Mouse (Mus musculus) thymus, postnatal 14 days (tissue): Measurements from ENCODE around the gene Sgsm3.

Source experiments
- DNase-seq: peaks from one replicate; pipeline ENCODE4 v3.0.0; 2021

The Sgsm3 gene

DNA sequence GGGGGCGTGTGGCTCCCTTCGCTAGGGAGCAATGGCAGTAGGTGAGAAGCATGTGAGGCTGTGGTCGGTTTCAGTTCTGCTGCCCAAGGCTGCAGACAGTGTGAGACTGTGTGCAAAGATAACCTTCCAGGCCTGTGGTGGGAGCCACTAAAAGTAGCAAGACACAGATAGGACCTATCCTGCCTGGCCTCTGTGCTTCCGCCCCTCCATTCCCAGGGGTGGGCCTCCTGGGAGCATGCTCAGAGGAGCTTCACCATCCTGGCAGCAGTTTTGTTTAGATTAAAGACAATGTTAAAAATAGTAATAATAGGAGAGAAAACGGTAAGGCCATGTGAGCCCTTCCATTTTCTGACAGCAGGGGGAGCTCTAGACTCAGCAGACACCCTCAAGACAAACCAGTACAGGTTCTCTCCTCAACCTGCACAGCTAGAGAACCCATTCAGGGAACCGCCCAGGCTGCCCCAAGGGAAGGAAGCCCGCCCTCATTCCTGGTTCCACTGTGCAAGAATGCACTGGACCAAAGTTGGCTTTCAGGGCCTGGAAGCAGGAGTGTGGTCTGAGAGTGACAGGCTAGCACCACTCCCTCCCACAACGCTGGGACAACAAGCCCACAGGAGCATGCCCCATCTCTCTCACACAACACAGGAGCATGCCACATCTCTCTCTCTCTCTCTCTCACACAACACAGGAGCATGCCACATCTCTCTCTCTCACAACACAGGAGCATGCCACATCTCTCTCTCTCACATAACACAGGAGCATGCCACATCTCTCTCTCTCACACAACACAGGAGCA, 50.0 kb downstream of the Sgsm3 start:
- DNase-seq = peak; percentile 75

DNA sequence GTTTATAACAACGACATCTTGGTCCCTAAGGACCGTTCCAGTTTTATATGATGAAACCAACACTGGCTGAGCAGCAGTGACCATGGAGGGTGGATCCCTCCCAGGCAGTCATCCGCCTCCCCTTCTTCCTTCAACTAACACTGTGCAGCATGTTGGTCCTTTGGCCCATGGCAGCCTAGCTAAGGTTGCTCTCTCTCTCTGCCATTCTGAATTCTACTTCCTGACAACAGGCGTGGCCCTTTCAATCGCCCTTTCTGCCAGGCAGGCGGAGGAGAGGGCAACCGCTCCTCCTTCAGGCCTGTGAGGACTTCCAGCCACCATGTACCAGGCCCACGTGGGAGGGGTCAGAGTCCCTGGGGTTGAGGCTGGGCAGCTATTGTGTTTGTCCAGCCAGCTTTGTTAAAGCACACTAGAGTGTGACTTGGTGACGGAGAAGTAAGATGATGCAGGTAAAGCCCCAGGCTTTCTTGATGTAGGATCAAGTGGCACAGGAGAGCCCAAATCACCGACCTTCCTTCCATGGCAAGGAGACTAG, 53.4 kb downstream of the Sgsm3 start:
- DNase-seq = no peak

DNA sequence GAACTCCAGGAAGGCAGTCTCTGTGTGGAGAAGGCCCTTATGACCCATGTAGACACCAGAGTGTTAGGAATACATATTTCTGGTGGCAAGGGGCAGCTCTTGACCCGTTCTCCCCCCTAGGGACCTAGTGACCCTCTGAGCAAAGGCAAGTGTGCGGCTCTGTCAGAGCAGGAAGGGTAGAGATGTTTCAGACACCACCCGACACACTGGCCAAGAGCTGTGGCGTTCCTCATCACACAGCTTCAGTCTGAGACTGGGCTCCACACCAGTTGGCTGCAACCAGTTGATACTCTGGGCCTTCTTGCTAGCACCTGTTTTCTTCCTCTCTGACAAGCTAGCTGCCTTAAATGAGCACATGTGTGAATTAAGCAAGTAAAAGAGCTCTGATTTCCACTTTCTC, 54.0 kb downstream of the Sgsm3 start:
- DNase-seq = no peak

DNA sequence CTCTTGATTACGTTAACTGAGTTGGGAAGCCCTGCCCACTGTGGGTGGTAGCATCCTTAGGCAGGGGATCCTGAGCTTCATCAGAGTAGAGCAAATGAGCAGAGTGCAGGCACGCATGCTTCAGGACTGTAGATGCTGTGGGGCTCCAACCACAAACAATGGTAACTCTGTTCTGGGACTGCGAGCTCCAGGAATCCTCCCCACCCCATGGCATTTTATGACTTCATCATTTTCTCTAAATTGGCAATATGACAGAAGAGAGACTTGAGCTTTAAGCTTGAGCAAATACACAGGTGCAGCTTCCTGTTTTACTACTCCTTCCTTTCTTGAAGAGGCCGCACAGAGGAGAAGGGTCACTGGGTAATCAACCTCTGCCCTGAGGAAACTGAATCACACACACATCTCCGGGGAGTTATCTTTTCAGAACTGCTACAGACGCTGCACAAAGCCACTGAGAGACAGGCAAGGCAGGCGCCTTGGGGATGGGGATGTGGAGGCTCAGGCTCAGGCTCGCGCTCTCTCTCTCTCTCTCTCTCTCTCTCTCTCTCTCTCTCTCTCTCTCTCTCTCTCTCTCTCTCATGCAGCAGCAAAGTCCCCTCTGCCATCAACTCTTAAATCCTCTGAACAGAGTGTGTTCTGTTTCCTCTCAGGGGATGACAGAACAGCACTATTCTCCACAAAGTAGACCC, 55.5 kb downstream of the Sgsm3 start:
- peak; percentile 36 for DNase-seq

DNA sequence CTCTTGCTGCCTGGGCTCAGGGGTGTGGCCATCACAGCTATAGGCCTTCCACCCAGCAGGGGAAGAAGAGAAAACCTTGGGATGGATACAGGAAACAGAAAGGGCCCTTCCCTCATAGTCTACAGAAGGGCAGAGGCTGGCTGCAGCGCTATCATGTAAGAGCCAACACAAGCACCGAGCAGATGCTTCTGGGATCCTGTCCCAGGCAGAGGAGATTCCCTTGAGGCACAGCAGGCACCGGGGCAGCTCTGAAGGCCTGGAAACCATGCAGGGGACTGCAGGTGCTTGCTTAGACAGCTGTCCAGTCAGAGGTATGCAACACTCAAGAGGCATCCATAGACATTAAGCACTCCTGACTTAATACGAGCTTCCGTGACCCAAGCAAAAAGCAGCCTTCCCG, 56.6 kb downstream of the Sgsm3 start:
- DNase-seq = no peak

DNA sequence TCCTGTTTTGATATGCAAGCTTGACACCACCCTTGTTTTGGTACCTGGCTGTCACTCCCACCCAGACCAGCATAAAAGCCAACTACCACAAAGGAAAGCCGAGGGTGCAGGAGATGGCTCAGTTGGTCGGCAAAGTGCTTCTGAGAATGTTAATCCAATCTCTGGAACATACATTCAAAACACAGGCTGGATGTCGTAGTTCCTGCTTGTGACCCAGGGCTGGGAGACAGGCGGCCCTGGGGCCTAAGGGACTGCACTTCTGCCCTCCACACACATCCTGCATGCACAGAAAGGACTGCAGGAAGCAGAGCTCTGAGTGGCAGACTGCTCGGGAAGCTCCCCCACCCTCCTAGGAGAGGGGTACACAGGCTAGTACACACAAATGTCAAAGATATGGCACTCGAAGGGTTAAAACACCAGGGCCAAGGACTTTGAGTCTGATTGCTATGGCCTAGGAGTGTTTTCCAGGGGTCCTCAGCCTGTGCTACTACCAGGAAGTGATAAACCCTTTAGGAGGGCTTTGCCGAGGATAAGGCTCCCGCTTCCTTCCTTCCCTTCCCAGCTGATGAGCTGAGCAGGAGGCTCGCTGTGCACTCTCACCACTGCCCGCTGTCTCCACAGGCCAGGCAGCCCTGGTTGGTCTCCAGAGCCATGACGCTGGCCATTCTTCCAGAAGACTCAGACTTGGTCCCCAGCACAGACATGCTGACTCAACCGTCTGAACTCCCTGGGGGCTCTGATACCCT, 58.0 kb downstream of the Sgsm3 start:
- DNase-seq = no peak

DNA sequence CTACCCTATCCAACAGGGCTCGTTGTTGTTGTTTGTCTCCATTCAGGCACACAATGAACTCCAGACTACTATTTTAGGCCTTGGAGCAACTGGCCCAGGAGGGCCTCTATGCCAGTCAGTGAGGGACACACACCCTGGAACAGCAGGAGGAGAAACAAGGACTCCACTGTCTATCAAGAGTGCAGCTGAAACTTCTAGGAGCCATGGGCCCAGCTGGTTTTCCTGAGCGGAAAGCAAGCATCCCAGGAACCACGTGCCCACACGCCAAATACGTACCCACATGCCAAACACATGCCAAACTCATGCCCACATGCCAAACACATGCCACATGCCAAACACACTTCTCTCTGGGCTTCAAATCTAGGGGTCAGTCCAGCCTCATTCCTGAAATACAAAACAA, 60.9 kb downstream of the Sgsm3 start:
- no peak for DNase-seq

DNA sequence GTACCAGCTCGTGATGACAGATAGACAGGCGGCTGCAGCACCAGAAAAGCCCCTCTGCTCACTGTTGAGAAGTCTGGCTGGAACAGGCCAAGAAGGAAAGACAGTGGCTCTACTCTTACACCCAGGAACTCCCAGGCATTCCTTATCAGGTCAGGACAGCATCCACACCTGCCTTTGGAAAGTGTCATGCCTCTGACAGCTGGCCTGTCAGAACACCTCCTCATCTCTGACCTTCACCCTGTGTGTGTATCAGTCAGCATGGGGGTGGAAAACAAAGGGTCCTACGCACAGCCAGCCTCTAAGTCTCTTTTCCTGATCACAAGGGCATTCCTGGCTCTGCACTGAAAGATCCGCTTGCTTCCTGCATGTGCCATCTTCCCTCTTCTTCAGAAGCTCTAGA, 64.2 kb downstream of the Sgsm3 start:
- no peak for DNase-seq

DNA sequence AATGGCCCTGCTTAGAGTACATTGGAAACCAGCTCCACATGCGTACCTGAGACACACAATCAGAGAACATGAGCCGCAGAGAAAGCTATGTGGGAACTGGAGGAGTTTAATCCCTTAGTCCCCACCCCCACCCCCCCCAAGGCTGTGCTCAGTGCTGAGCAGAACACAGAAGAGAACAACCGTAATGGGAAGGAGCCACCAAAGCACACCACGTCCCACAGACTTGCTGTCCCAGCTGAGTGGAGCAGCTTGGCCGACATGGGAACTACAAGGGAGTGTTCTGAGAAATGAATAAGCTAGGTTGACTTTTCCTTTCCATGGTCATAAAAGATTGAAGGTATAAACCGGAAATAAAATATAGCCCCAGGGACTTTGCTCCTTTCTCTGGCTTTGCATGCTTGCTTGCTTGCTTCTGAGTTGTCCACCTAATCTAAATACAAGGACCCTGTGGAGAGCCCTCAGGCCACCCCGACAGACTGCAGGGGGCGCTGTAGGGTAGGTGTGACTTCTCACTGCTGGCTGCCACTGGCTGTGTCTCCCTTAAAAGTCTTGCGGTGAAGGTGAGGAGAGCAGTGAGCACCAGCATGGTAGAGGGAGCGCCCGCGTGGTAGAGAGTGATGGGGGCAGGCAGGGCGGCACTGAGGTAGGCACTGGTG, 64.8 kb downstream of the Sgsm3 start:
- DNase-seq = peak; percentile 60

DNA sequence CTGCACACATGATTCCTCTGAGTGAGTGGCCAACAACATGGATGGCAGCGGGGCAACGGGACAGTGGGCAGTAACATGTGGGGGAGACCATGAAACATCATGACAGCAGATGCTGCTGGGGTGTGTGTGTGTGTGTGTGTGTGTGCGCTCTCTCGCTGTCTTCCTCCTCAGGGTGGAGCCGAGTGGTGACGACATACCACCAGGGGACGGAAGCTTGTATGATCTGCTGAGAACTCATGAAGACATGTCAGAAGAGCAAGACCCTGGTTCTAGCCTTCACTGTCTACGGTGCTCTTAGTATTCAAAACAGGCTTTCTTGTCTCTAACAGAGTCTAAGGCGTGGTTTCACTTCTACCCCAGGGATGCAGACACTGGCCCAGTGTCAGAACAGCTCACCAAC, 66.9 kb downstream of the Sgsm3 start:
- peak; percentile 83 for DNase-seq

DNA sequence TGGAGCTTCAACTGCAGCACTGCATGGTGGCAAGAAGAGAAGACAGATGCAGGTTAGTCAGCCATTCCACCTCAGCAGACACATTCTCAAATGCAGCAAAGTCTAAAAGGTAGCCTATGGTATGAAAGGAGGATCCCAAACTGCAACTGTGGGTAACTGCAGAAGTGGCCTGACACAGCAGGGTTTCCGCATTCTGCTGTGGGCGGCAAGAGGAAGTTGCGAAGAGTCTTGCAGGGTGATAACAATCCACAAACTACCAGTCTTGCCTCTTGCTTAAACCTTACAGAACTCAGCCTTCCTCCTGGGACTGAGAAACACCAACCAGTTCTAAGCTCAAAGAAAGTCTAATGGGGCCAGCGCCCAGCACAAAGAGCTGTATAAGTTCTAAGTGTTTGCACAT, 67.8 kb downstream of the Sgsm3 start:
- DNase-seq = peak; percentile 69

DNA sequence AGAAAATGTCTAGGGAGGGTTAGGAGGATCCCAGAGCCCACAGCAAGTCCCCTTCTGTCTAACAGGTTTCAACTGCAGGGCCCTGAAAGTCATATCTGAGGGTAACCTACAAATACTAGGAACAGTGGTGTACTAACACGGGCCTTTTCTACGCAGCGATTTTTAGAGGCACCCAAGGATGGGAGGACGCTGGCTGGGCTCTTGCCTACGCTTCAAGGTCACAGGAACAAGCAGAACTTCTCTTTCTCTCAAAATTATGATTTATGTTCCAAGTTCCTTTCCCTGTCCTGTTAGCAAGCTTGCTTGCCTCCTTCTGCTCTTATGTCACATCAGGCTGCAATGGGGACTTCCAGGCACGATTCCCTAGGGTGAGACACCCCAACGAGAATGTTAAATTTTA, 68.5 kb downstream of the Sgsm3 start:
- DNase-seq = no peak

DNA sequence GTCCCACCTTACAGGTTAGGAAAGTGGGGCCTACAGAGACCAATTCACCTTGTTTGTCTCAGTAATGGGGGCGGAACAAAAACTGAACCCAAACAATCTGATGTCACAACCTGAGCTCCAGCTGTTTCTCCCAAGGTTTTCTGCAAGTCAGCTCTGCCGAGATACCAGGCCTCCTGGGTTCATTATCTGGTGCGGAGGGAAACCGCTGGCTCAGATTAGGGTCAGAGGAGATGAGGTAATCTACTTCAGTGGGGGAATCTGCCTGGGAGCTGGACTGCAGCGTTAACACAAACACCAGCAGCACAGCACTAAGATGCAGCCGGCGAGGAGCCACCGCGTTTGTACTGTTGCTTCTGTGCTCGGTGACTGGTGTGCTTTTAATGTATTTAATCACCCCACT, 69.9 kb downstream of the Sgsm3 start:
- DNase-seq = no peak

DNA sequence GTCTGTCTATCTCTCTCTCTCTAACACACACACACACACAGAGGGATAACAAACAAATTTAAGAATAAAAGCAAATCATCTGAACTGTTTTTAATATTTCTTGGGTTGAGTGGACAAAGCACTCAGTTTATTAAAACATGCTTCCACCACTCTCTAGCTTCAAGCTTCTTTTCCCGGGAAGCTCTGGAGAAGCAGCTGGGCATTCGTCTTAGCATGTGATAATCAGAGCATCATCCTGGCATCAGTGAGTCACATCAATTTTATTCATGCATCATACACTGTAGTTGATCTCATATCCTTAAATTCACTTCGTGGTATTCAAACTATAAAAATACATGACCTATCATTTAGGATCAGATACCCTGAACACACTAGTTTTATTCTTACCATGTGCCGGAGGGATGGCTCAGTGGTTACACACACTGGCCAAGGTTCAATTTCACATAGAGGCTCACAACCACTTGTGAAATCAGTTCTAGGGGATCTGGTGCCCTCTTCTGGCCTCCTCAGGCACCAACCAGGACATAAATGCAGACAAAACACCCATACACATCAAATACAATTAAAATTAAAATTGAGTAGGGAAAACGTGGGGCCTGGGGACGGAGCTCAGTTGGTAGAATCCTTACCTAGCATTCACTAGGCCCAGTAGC, 72.0 kb downstream of the Sgsm3 start:
- DNase-seq = peak; percentile 63

DNA sequence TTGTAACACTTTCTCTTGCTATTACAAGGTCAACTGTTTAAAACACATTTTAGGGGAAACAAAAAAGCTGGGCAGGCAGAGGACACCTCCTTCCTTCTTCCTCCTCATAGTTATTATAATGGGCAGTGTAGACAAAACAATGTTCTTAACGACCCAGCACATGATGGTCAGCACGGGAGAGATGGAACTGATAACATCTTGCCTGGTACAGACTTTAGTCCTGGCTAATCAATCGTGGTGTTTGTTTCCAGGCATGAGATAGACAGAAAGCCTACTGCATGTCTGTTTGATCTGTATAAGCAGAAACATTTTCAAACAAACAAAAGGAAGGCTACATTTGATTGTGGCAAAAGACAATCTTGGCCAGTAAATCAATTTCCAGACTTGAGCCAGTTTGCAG, 72.9 kb downstream of the Sgsm3 start:
- DNase-seq = no peak

DNA sequence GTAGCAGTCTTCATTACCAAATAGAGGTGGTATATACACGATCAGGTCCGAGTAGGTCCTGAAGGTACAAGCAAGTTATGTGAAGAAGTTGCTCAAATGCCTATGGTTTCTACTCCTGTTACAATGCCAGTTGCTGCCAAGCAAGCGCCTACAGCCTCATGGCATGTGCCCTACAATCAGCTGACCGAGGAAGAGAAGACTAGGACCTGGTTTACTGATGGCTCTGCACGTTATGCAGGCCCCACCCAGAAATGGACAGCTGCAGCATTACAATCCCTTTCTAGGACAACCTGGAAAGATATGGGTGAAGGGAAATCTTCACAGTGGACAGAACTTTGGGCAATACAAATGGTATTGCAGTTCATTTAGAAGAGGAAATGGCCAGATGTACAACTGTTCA, 74.9 kb downstream of the Sgsm3 start:
- no peak for DNase-seq

DNA sequence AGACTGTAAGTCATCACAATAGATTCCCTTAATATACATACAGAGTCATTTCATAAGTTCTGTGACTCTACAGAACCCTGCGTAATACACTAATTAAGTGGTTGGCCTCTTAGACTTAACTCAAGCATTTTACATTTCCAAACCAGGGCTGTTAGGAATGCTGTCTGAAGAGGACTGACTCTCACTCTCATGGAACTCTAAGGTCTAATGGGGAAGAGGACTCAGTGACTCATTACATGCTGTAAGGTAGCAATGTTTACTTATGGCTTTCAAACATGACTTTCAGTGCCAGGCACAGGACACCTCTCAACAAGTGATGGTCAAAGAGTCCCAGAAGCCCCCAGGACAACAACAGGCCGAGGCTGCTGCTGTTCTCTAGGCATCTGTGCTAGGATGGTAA, 77.9 kb downstream of the Sgsm3 start:
- DNase-seq = no peak

DNA sequence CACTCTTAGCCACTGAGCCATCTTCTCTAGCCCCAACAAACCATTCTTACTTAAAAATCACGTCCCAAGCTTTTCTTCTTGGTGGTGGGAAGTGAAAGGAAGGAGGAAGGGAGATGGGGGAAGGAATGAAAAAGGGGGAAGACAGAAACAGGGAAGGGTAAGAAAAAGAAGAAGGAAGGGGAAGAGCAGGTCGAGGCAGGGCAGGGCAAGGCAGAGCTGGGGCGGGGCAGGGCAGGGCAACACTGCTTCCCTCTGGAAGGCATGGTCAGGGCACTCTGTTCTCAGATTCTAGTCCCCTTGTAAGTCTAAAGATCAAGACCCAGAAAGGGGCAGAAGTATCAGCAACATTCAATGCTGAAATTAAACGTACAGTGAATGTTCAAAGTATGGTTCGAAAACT, 80.2 kb downstream of the Sgsm3 start:
- no peak for DNase-seq

DNA sequence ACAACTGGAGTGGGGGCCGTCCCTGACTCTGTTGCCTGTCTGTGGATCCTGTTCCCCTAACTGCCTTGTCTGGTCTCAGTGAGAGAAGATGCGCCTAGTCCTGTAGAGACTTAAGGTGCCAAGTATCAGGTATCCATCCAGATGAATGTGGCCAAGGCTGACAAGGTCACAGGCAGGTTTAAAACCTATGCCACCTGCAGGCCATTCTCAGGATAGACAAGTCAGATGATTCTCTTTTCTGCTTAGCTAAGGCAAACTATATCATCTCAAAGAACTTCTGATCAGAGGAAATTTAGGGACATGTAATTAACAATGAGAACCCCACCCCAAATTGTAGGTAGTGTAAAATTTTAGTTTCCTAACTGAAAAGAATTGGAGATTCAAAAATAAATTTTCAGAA, 83.4 kb downstream of the Sgsm3 start:
- no peak for DNase-seq
